Mouse (Mus musculus): ENCODE data around the gene Fer. TPM values are rescaled to one million over a fixed set of nuclear protein-coding genes. Genes with fewer than 3 reads are reported as not detected.
A peak's percentile ranks its signal among the peaks of the same experiment; 100 is the strongest.

Fer gene
- total RNA-seq, 2 experiments from 2014 or later = 5.0 to 8.9 TPM

GRCm38 (mm10) chr17:63970939-63971338 is 108.1 kb downstream of the Fer start:
- ATAC-seq (replicated peaks; ENCODE audit: poor library complexity, severe bottlenecking) = no peak

GRCm38 (mm10) chr17:63972181-63972580 is 109.3 kb downstream of the Fer start:
- no peak for ATAC-seq (replicated peaks; ENCODE audit: poor library complexity, severe bottlenecking)

GRCm38 (mm10) chr17:63973806-63974205 is 110.9 kb downstream of the Fer start:
- no peak for ATAC-seq (replicated peaks; ENCODE audit: poor library complexity, severe bottlenecking)

GRCm38 (mm10) chr17:63974253-63974652 is 111.4 kb downstream of the Fer start:
- no peak for ATAC-seq (replicated peaks; ENCODE audit: poor library complexity, severe bottlenecking)

- no peak for ATAC-seq (replicated peaks; ENCODE audit: poor library complexity, severe bottlenecking)
Observed at GRCm38 (mm10) chr17:63978794-63979571, 116.1 kb downstream of the Fer start.

GRCm38 (mm10) chr17:63980167-63980566 is 117.3 kb downstream of the Fer start:
- ATAC-seq (replicated peaks; ENCODE audit: poor library complexity, severe bottlenecking) = no peak

GRCm38 (mm10) chr17:63988710-63989109 is 125.8 kb downstream of the Fer start:
- no peak; the same call in 1 of the 2 replicates for ATAC-seq (replicated peaks; ENCODE audit: poor library complexity, severe bottlenecking)

GRCm38 (mm10) chr17:63991160-63991559 is 128.3 kb downstream of the Fer start:
- no peak for ATAC-seq (replicated peaks; ENCODE audit: poor library complexity, severe bottlenecking)

- ATAC-seq (replicated peaks; ENCODE audit: poor library complexity, severe bottlenecking) = no peak
Observed at GRCm38 (mm10) chr17:63995921-63996320, 133.1 kb downstream of the Fer start.

GRCm38 (mm10) chr17:63997643-63998042 is 134.8 kb downstream of the Fer start:
- ATAC-seq (replicated peaks; ENCODE audit: poor library complexity, severe bottlenecking) = no peak

- ATAC-seq (replicated peaks; ENCODE audit: poor library complexity, severe bottlenecking) = no peak
Observed at GRCm38 (mm10) chr17:64003444-64003843, 140.6 kb downstream of the Fer start.

- no peak for ATAC-seq (replicated peaks; ENCODE audit: poor library complexity, severe bottlenecking)
Observed at GRCm38 (mm10) chr17:64005575-64006249, 142.8 kb downstream of the Fer start.

- no peak for ATAC-seq (replicated peaks; ENCODE audit: poor library complexity, severe bottlenecking)
Observed at GRCm38 (mm10) chr17:64016606-64017005, 153.7 kb downstream of the Fer start.

GRCm38 (mm10) chr17:64018240-64018639 is 155.4 kb downstream of the Fer start:
- ATAC-seq (replicated peaks; ENCODE audit: poor library complexity, severe bottlenecking) = no peak

GRCm38 (mm10) chr17:64018870-64019269 is 156.0 kb downstream of the Fer start:
- ATAC-seq (replicated peaks; ENCODE audit: poor library complexity, severe bottlenecking) = no peak

- no peak for ATAC-seq (replicated peaks; ENCODE audit: poor library complexity, severe bottlenecking)
Observed at GRCm38 (mm10) chr17:64019646-64020045, 156.8 kb downstream of the Fer start.

GRCm38 (mm10) chr17:64026485-64026884 is 163.6 kb downstream of the Fer start:
- ATAC-seq (replicated peaks; ENCODE audit: poor library complexity, severe bottlenecking) = peak; percentile 75

GRCm38 (mm10) chr17:64041771-64042170 is 178.9 kb downstream of the Fer start:
- ATAC-seq (replicated peaks; ENCODE audit: poor library complexity, severe bottlenecking) = no peak

- ATAC-seq (replicated peaks; ENCODE audit: poor library complexity, severe bottlenecking) = no peak
Observed at GRCm38 (mm10) chr17:64045326-64045725, 182.5 kb downstream of the Fer start.

- ATAC-seq (replicated peaks; ENCODE audit: poor library complexity, severe bottlenecking) = no peak
Observed at GRCm38 (mm10) chr17:64046557-64046956, 183.7 kb downstream of the Fer start.

- no peak for ATAC-seq (replicated peaks; ENCODE audit: poor library complexity, severe bottlenecking)
Observed at GRCm38 (mm10) chr17:64050911-64051310, 188.0 kb downstream of the Fer start.

GRCm38 (mm10) chr17:64053636-64054035 is 190.8 kb downstream of the Fer start:
- no peak for ATAC-seq (replicated peaks; ENCODE audit: poor library complexity, severe bottlenecking)

Measured in granulocyte monocyte progenitor cell, adult 5-6 weeks (primary cell).